Mouse (Mus musculus) small intestine, adult 2 months (tissue): Measurements from ENCODE around the gene Maml3.

Experiments used
- CTCF ChIP-seq: fragments of 200-500 bp; IDR thresholded peaks from 2 replicates; pipeline ENCODE4 v1.5.1; 2012; ENCODE audit warnings: low read depth, mild to moderate bottlenecking, control low read depth, inconsistent platforms, low read length, moderate library complexity, mixed read lengths; ENCODE audit not compliant: insufficient replicate concordance, insufficient read length; ENCODE audit errors: extremely low read depth
- POLR2A ChIP-seq: fragments of 200-500 bp; IDR thresholded peaks from 2 replicates; pipeline ENCODE4 v1.6.1; 2012; ENCODE audit warnings: low read depth, mild to moderate bottlenecking, control low read depth, inconsistent platforms, low read length, moderate library complexity

GRCm38 (mm10) chr3:52104636-52105151 is at the start of gene Maml3:
- no peak for TF ChIP-seq CTCF
- peak; percentile 71 for TF ChIP-seq POLR2A
